Mouse (Mus musculus): ENCODE measurements around the gene Tent5b. TPM values are rescaled to one million over a fixed set of nuclear protein-coding genes. Genes with fewer than 3 reads are reported as not detected.

Gene Tent5b
- polyA plus RNA-seq, 1 experiment from 2014 or later = 1.6 TPM

- ATAC-seq (ENCODE audit: low read depth) = no peak
- Histone ChIP-seq H3K4me3 (ENCODE audit: low read length) (peak overlapping the region; percentile 36), H3K9me3 (ENCODE audit: control insufficient read depth, low read length) (no peaks in the 10 kb centered on the region), H3K36me3 (ENCODE audit: control insufficient read depth, insufficient read depth, low read length) (no peaks in the 10 kb centered on the region), H3K4me2 (ENCODE audit: low read depth, low read length) (peak overlapping the region; percentile 62), H3K4me1 (replicated peaks; ENCODE audit: control insufficient read depth, insufficient read depth, low read length) (peaks cover 27% of the 10 kb centered on the region), H3K27ac (ENCODE audit: low read length) (peak overlapping the region; percentile 15; the same call in 1 of the 2 replicates), H3K27me3 (ENCODE audit: control insufficient read depth, insufficient read depth, low read depth, low read length) (peaks cover 40% of the 10 kb centered on the region), H3K9ac (ENCODE audit: low read length) (peak overlapping the region; percentile 42; the same call in 1 of the 2 replicates)
- whole genome bisulfite sequencing = 12% methylated on average over 11 of the region's 12 CpGs
Observed at GRCm38 (mm10) chr4:133493895-133494294, 14.0 kb downstream of the Tent5b start.

- under 1% methylated on average over 12 of the region's 12 CpGs for WGBS
- peak overlapping the region; percentile 15; the same call in 1 of the 2 replicates for H3K27ac ChIP-seq (ENCODE audit: low read length)
- peak; percentile 56 for ATAC-seq (ENCODE audit: low read depth)
- no peaks in the 10 kb centered on the region for H3K36me3 ChIP-seq (ENCODE audit: control insufficient read depth, insufficient read depth, low read length)
- H3K4me2 ChIP-seq (ENCODE audit: low read depth, low read length) = peak overlapping the region; percentile 62
- H3K27me3 ChIP-seq (ENCODE audit: control insufficient read depth, insufficient read depth, low read depth, low read length) = peaks cover 46% of the 10 kb centered on the region
- peak overlapping the region; percentile 36 for H3K4me3 ChIP-seq (ENCODE audit: low read length)
- H3K9me3 ChIP-seq (ENCODE audit: control insufficient read depth, low read length) = no peaks in the 10 kb centered on the region
- H3K9ac ChIP-seq (ENCODE audit: low read length) = peak overlapping the region; percentile 42; the same call in 1 of the 2 replicates
- peaks cover 25% of the 10 kb centered on the region for H3K4me1 ChIP-seq (replicated peaks; ENCODE audit: control insufficient read depth, insufficient read depth, low read length)
Observed at GRCm38 (mm10) chr4:133494432-133494831, 14.5 kb downstream of the Tent5b start.

GRCm38 (mm10) chr4:133494867-133495266 lies 14.9 kb downstream of the Tent5b start:
- peaks cover 49% of the 10 kb centered on the region for H3K27me3 ChIP-seq (ENCODE audit: control insufficient read depth, insufficient read depth, low read depth, low read length)
- H3K27ac ChIP-seq (ENCODE audit: low read length) = no peak overlapping the region
- peaks cover 22% of the 10 kb centered on the region for H3K4me1 ChIP-seq (replicated peaks; ENCODE audit: control insufficient read depth, insufficient read depth, low read length)
- WGBS = 54% methylated on average over 4 of the region's 4 CpGs
- no peak overlapping the region for H3K9ac ChIP-seq (ENCODE audit: low read length)
- no peaks in the 10 kb centered on the region for H3K9me3 ChIP-seq (ENCODE audit: control insufficient read depth, low read length)
- ATAC-seq (ENCODE audit: low read depth) = no peak
- H3K36me3 ChIP-seq (ENCODE audit: control insufficient read depth, insufficient read depth, low read length) = no peaks in the 10 kb centered on the region
- H3K4me3 ChIP-seq (ENCODE audit: low read length) = no peak overlapping the region
- H3K4me2 ChIP-seq (ENCODE audit: low read depth, low read length) = no peak overlapping the region

- 30% methylated on average over 7 of the region's 7 CpGs for WGBS
- Histone ChIP-seq H3K4me1 (replicated peaks; ENCODE audit: control insufficient read depth, insufficient read depth, low read length) (peaks cover 22% of the 10 kb centered on the region), H3K9me3 (ENCODE audit: control insufficient read depth, low read length) (no peaks in the 10 kb centered on the region), H3K4me3 (ENCODE audit: low read length) (no peak overlapping the region), H3K9ac (ENCODE audit: low read length) (no peak overlapping the region), H3K27me3 (ENCODE audit: control insufficient read depth, insufficient read depth, low read depth, low read length) (peaks cover 58% of the 10 kb centered on the region), H3K36me3 (ENCODE audit: control insufficient read depth, insufficient read depth, low read length) (no peaks in the 10 kb centered on the region), H3K27ac (ENCODE audit: low read length) (no peak overlapping the region), H3K4me2 (ENCODE audit: low read depth, low read length) (no peak overlapping the region)
- ATAC-seq (ENCODE audit: low read depth) = no peak
Observed at GRCm38 (mm10) chr4:133495711-133496110, 15.8 kb downstream of the Tent5b start.

GRCm38 (mm10) chr4:133496738-133497445 lies 17.0 kb downstream of the Tent5b start:
- no peak overlapping the region for H3K27ac ChIP-seq (ENCODE audit: low read length)
- H3K4me1 ChIP-seq (replicated peaks; ENCODE audit: control insufficient read depth, insufficient read depth, low read length) = peaks cover 17% of the 10 kb centered on the region
- ATAC-seq (ENCODE audit: low read depth) = no peak
- no peaks in the 10 kb centered on the region for H3K36me3 ChIP-seq (ENCODE audit: control insufficient read depth, insufficient read depth, low read length)
- no peaks in the 10 kb centered on the region for H3K9me3 ChIP-seq (ENCODE audit: control insufficient read depth, low read length)
- no peak overlapping the region for H3K9ac ChIP-seq (ENCODE audit: low read length)
- 24% methylated on average over 6 of the region's 6 CpGs for WGBS
- H3K4me2 ChIP-seq (ENCODE audit: low read depth, low read length) = no peak overlapping the region
- no peak overlapping the region; the same call in 1 of the 2 replicates for H3K4me3 ChIP-seq (ENCODE audit: low read length)
- H3K27me3 ChIP-seq (ENCODE audit: control insufficient read depth, insufficient read depth, low read depth, low read length) = peaks cover 66% of the 10 kb centered on the region

- peak; percentile 46 for ATAC-seq (ENCODE audit: low read depth)
- H3K4me3 ChIP-seq (ENCODE audit: low read length) = peak overlapping the region; percentile 60
Observed at GRCm38 (mm10) chr4:133497461-133498159, 17.7 kb downstream of the Tent5b start.

GRCm38 (mm10) chr4:133498160-133498724 lies 18.3 kb downstream of the Tent5b start, which contains the start of gene Trnp1:
Trnp1 (minus strand) TSS chr4:133498550.
- 0% methylated on average over 46 of the region's 53 CpGs for WGBS
- H3K9me3 ChIP-seq (ENCODE audit: control insufficient read depth, low read length) = no peaks in the 10 kb centered on the region
- peak within 1 kb of the TSS; percentile 60 for H3K4me3 ChIP-seq (ENCODE audit: low read length)
- H3K27me3 ChIP-seq (ENCODE audit: control insufficient read depth, insufficient read depth, low read depth, low read length) = peaks cover 68% of the 10 kb centered on the region
- H3K36me3 ChIP-seq (ENCODE audit: control insufficient read depth, insufficient read depth, low read length) = no peaks in the 10 kb centered on the region
- peak within 1 kb of the TSS; percentile 61 for H3K9ac ChIP-seq (ENCODE audit: low read length)
- peak within 1 kb of the TSS; percentile 100 for H3K4me2 ChIP-seq (ENCODE audit: low read depth, low read length)
- ATAC-seq (ENCODE audit: low read depth) = peak; percentile 91
- peaks cover 16% of the 10 kb centered on the region for H3K4me1 ChIP-seq (replicated peaks; ENCODE audit: control insufficient read depth, insufficient read depth, low read length)
- H3K27ac ChIP-seq (ENCODE audit: low read length) = no peak within 1 kb of the TSS

More at GRCm38 (mm10) chr4:133497461-133498159, 17.7 kb downstream of the Tent5b start:
- peak overlapping the region; percentile 61 for H3K9ac ChIP-seq (ENCODE audit: low read length)
- H3K4me2 ChIP-seq (ENCODE audit: low read depth, low read length) = peak overlapping the region; percentile 100
- WGBS = under 1% methylated on average over 67 of the region's 70 CpGs
- peaks cover 16% of the 10 kb centered on the region for H3K4me1 ChIP-seq (replicated peaks; ENCODE audit: control insufficient read depth, insufficient read depth, low read length)
- H3K9me3 ChIP-seq (ENCODE audit: control insufficient read depth, low read length) = no peaks in the 10 kb centered on the region
- H3K27me3 ChIP-seq (ENCODE audit: control insufficient read depth, insufficient read depth, low read depth, low read length) = peaks cover 68% of the 10 kb centered on the region
- no peak overlapping the region for H3K27ac ChIP-seq (ENCODE audit: low read length)
- no peaks in the 10 kb centered on the region for H3K36me3 ChIP-seq (ENCODE audit: control insufficient read depth, insufficient read depth, low read length)

GRCm38 (mm10) chr4:133501514-133501913 lies 21.6 kb downstream of the Tent5b start:
- 51% methylated on average over 7 of the region's 7 CpGs for WGBS
- H3K4me2 ChIP-seq (ENCODE audit: low read depth, low read length) = no peak overlapping the region
- no peaks in the 10 kb centered on the region for H3K36me3 ChIP-seq (ENCODE audit: control insufficient read depth, insufficient read depth, low read length)
- no peak overlapping the region for H3K4me3 ChIP-seq (ENCODE audit: low read length)
- no peak overlapping the region for H3K27ac ChIP-seq (ENCODE audit: low read length)
- ATAC-seq (ENCODE audit: low read depth) = no peak
- peaks cover 13% of the 10 kb centered on the region for H3K4me1 ChIP-seq (replicated peaks; ENCODE audit: control insufficient read depth, insufficient read depth, low read length)
- peaks cover 65% of the 10 kb centered on the region for H3K27me3 ChIP-seq (ENCODE audit: control insufficient read depth, insufficient read depth, low read depth, low read length)
- H3K9ac ChIP-seq (ENCODE audit: low read length) = no peak overlapping the region
- H3K9me3 ChIP-seq (ENCODE audit: control insufficient read depth, low read length) = no peaks in the 10 kb centered on the region

GRCm38 (mm10) chr4:133504300-133504699 lies 24.4 kb downstream of the Tent5b start:
- H3K36me3 ChIP-seq (ENCODE audit: control insufficient read depth, insufficient read depth, low read length) = no peaks in the 10 kb centered on the region
- peaks cover 37% of the 10 kb centered on the region for H3K27me3 ChIP-seq (ENCODE audit: control insufficient read depth, insufficient read depth, low read depth, low read length)
- no peak overlapping the region for H3K27ac ChIP-seq (ENCODE audit: low read length)
- no peak for ATAC-seq (ENCODE audit: low read depth)
- WGBS = 35% methylated on average over 5 of the region's 5 CpGs
- no peaks in the 10 kb centered on the region for H3K9me3 ChIP-seq (ENCODE audit: control insufficient read depth, low read length)
- H3K4me2 ChIP-seq (ENCODE audit: low read depth, low read length) = no peak overlapping the region
- H3K9ac ChIP-seq (ENCODE audit: low read length) = no peak overlapping the region
- no peak overlapping the region for H3K4me3 ChIP-seq (ENCODE audit: low read length)
- no peaks in the 10 kb centered on the region for H3K4me1 ChIP-seq (replicated peaks; ENCODE audit: control insufficient read depth, insufficient read depth, low read length)

All from lung, embryonic 16.5 days (tissue).